Mouse (Mus musculus): ENCODE results near the gene Asic5. TPM values are rescaled to one million over a fixed set of nuclear protein-coding genes. Genes with fewer than 3 reads are reported as not detected.

Gene Asic5
- polyA plus RNA-seq, 1 experiment = 0.20 TPM

DNA sequence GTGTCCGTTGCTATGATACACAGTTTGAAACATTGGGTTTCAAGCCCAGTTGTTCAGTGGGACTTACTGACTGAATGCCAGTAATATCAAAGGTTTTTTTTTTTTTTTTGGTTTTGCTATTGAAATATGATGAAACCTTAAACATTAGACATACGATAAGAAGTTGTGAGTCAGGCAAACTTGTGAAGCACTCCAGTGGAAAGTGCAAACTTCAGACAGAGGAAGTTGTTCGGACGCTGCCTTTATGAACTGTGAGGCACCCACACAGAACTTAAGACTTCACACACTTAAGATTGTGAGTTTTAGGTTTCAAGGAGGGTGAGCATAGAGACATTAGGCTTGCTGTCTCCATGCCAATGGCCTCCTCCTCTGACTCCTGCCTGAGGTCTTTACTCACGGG is 514 bp upstream of the Asic5 start:
- no peak for DNase-seq
- WGBS = 93% methylated on average over 5 of the region's 5 CpGs
- Histone ChIP-seq H3K36me3 (ENCODE audit: control insufficient read depth, insufficient read depth, low read length) (no peaks in the 10 kb centered on the region), H3K4me1 (replicated peaks; ENCODE audit: control insufficient read depth, insufficient read depth, low read length) (no peaks in the 10 kb centered on the region), H3K27ac (ENCODE audit: control insufficient read depth, insufficient read depth, low read length) (no peak overlapping the region), H3K27me3 (ENCODE audit: control insufficient read depth, insufficient read depth, low read length) (no peaks in the 10 kb centered on the region), H3K4me3 (ENCODE audit: control insufficient read depth, insufficient read depth, low read length) (no peak overlapping the region)
- TF ChIP-seq CTCF (IDR thresholded peaks at IDR 0.05; ENCODE audit: borderline replicate concordance, control insufficient read depth, extremely low read depth, insufficient read depth, low read length, poor library complexity) = no peak

DNA sequence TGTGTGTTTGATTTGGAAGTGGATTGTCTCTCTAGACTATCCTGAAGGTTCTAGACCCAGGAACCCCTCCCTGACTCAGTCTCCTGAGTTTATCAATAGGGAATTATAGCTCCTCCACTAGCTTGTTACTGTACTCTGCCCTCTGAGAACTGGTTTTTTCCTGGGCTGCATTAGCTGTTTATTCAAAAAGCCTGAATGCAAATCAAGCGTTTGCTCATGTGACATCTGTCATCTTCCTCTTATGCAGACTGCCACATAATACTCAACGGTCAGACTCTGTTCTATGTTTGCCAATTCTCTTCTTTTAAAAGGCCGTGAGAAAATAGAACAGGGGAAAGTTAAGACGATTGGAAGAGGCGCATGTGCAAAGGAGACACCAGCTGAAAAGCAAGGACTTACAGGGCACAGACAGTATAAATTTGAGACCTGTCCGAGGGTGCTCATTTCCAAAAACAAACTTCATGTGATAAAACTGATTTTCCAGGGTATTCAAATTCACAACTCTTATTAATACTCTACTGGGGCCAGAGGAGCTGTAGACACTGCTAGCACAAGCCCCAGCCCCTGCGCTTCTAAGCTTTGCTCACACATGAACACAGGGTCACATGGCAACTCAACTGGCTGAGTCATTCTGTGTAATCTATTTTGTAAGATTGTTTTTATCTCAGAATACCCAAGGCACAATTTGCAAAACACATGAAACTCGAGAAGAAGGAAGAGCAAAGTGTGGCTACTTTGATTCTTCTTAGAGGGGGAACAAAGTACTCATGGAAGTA is 1.2 kb downstream of the Asic5 start:
- no peak overlapping the region for H3K27ac ChIP-seq (ENCODE audit: control insufficient read depth, insufficient read depth, low read length)
- H3K36me3 ChIP-seq (ENCODE audit: control insufficient read depth, insufficient read depth, low read length) = no peaks in the 10 kb centered on the region
- H3K4me1 ChIP-seq (replicated peaks; ENCODE audit: control insufficient read depth, insufficient read depth, low read length) = no peaks in the 10 kb centered on the region
- 79% methylated on average over 8 of the region's 8 CpGs for WGBS
- H3K4me3 ChIP-seq (ENCODE audit: control insufficient read depth, insufficient read depth, low read length) = no peak overlapping the region
- no peak for DNase-seq
- H3K27me3 ChIP-seq (ENCODE audit: control insufficient read depth, insufficient read depth, low read length) = no peaks in the 10 kb centered on the region
- TF ChIP-seq CTCF (IDR thresholded peaks at IDR 0.05; ENCODE audit: borderline replicate concordance, control insufficient read depth, extremely low read depth, insufficient read depth, low read length, poor library complexity) (no peak), POLR2A (IDR thresholded peaks at IDR 0.05; ENCODE audit: control insufficient read depth, extremely low read depth, insufficient read depth, low read length, poor library complexity) (no peak)

DNA sequence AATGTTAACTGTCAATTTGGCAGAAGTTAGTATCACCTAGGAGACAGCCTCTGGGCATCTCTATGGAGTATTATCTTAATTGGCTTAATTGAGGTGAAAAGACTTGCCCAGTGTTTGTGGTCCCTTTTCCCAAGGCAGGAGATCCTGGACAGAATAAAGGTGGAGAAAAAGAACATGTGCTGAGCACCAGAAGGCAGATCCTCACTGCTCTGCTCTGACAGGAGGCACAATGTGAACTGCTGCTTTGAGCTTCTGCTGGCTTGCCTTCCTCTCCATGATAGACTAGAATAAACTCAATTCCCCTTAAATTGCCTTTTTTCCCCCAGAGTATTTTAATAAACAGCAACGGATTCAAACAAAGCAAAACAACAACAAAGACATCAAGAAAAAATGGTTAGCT is 3.0 kb downstream of the Asic5 start:
- Histone ChIP-seq H3K27ac (ENCODE audit: control insufficient read depth, insufficient read depth, low read length) (no peak overlapping the region), H3K36me3 (ENCODE audit: control insufficient read depth, insufficient read depth, low read length) (no peaks in the 10 kb centered on the region), H3K27me3 (ENCODE audit: control insufficient read depth, insufficient read depth, low read length) (no peaks in the 10 kb centered on the region), H3K4me1 (replicated peaks; ENCODE audit: control insufficient read depth, insufficient read depth, low read length) (no peaks in the 10 kb centered on the region), H3K4me3 (ENCODE audit: control insufficient read depth, insufficient read depth, low read length) (no peak overlapping the region)
- 68% methylated on average over 1 of the region's 1 CpGs for WGBS
- TF ChIP-seq POLR2A (IDR thresholded peaks at IDR 0.05; ENCODE audit: control insufficient read depth, extremely low read depth, insufficient read depth, low read length, poor library complexity) = no peak
- no peak for TF ChIP-seq CTCF (IDR thresholded peaks at IDR 0.05; ENCODE audit: borderline replicate concordance, control insufficient read depth, extremely low read depth, insufficient read depth, low read length, poor library complexity)
- no peak for DNase-seq

DNA sequence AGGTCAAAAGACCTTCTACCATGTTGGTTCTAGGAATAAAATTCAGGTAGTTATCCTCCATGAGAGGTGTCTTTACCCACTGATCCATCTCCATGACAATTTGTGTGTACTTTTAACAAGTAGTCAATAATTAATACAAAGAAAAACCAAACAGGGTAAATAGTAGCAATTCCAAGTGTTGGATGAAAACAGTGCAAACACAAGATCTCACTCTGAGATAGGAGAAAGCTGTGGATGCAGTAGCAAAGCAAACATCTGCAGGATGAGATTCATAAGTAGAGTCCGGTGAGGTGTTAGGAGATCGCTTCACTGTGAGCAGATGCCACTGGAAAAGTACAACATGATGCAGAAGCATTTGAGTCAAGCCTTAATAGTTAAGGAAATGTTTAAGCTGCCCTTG is 4.0 kb downstream of the Asic5 start:
- Histone ChIP-seq H3K36me3 (ENCODE audit: control insufficient read depth, insufficient read depth, low read length) (no peaks in the 10 kb centered on the region), H3K27ac (ENCODE audit: control insufficient read depth, insufficient read depth, low read length) (no peak overlapping the region), H3K27me3 (ENCODE audit: control insufficient read depth, insufficient read depth, low read length) (no peaks in the 10 kb centered on the region), H3K4me1 (replicated peaks; ENCODE audit: control insufficient read depth, insufficient read depth, low read length) (no peaks in the 10 kb centered on the region), H3K4me3 (ENCODE audit: control insufficient read depth, insufficient read depth, low read length) (no peak overlapping the region)
- no peak for DNase-seq
- WGBS = 96% methylated on average over 2 of the region's 2 CpGs
- TF ChIP-seq POLR2A (IDR thresholded peaks at IDR 0.05; ENCODE audit: control insufficient read depth, extremely low read depth, insufficient read depth, low read length, poor library complexity) (no peak), CTCF (IDR thresholded peaks at IDR 0.05; ENCODE audit: borderline replicate concordance, control insufficient read depth, extremely low read depth, insufficient read depth, low read length, poor library complexity) (no peak)

DNA sequence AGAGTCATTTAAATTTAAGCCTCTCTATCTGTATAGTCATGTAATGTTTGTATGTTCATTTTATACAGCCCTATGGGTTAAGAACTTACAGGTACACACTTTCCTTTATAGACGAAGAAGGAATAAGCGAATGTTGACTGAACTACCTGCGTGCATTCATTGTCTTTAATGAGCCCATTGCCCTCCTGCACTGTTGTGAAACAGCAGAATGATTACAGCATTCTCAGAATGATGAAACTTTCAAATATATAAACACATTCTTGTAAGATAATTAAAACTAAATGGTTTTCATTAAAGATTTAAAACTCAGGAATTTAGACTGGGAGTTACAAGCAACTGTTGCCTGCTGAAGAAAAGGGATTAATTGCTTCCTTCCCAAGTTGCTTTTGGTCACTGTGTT is 5.5 kb downstream of the Asic5 start:
- WGBS = 98% methylated on average over 3 of the region's 3 CpGs
- no peaks in the 10 kb centered on the region for H3K4me1 ChIP-seq (replicated peaks; ENCODE audit: control insufficient read depth, insufficient read depth, low read length)
- no peak overlapping the region for H3K4me3 ChIP-seq (ENCODE audit: control insufficient read depth, insufficient read depth, low read length)
- TF ChIP-seq CTCF (IDR thresholded peaks at IDR 0.05; ENCODE audit: borderline replicate concordance, control insufficient read depth, extremely low read depth, insufficient read depth, low read length, poor library complexity) (no peak), POLR2A (IDR thresholded peaks at IDR 0.05; ENCODE audit: control insufficient read depth, extremely low read depth, insufficient read depth, low read length, poor library complexity) (no peak)
- no peaks in the 10 kb centered on the region for H3K27me3 ChIP-seq (ENCODE audit: control insufficient read depth, insufficient read depth, low read length)
- DNase-seq = no peak
- H3K27ac ChIP-seq (ENCODE audit: control insufficient read depth, insufficient read depth, low read length) = no peak overlapping the region
- no peaks in the 10 kb centered on the region for H3K36me3 ChIP-seq (ENCODE audit: control insufficient read depth, insufficient read depth, low read length)

DNA sequence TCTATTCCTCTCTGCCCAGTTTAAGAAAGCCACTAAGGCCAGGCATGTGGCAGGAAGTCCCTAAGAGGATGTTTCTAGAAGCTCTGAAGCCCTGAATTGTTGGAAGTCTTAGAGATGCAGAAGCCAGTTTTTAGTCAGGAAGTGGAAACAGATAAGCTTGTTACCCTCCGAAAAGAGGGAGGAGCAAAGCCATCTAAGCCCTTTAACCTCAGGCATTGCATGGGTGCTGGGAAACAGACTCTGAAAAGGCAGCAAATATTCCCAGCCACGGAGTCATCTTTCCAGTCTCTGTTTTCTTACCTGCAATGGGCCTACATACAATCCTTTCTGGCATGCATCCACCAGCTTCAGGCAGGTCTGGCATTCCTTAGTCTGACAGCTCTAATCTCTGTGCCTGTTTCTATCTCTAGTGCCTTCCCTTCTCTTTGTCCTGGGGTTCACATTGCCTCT is 7.6 kb downstream of the Asic5 start:
- Histone ChIP-seq H3K27ac (ENCODE audit: control insufficient read depth, insufficient read depth, low read length) (no peak overlapping the region), H3K4me1 (replicated peaks; ENCODE audit: control insufficient read depth, insufficient read depth, low read length) (no peaks in the 10 kb centered on the region), H3K36me3 (ENCODE audit: control insufficient read depth, insufficient read depth, low read length) (no peaks in the 10 kb centered on the region), H3K27me3 (ENCODE audit: control insufficient read depth, insufficient read depth, low read length) (no peaks in the 10 kb centered on the region), H3K4me3 (ENCODE audit: control insufficient read depth, insufficient read depth, low read length) (no peak overlapping the region)
- no peak for DNase-seq
- WGBS = 29% methylated on average over 2 of the region's 2 CpGs
- TF ChIP-seq POLR2A (IDR thresholded peaks at IDR 0.05; ENCODE audit: control insufficient read depth, extremely low read depth, insufficient read depth, low read length, poor library complexity) = no peak

DNA sequence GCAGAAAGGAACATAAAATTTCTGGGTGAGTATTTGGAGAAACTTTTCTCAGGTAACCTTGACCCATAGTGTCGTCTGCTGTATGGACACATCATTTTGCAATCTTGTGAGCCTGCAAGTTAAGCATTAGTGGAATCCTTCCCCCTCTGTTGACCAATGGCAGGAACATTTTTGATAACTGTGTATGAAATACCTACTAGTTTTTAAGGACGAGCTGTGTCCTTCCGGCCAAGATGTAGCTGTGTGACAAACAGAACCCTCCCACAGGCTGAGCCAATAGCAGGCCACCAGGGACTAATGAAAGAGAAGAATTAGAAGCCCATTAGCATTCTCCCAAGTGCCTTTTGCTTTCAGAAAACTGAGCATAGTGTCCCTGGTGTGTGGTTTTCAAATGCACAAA is 8.4 kb downstream of the Asic5 start:
- Histone ChIP-seq H3K4me1 (replicated peaks; ENCODE audit: control insufficient read depth, insufficient read depth, low read length) (no peaks in the 10 kb centered on the region), H3K36me3 (ENCODE audit: control insufficient read depth, insufficient read depth, low read length) (no peaks in the 10 kb centered on the region), H3K4me3 (ENCODE audit: control insufficient read depth, insufficient read depth, low read length) (no peak overlapping the region), H3K27ac (ENCODE audit: control insufficient read depth, insufficient read depth, low read length) (no peak overlapping the region), H3K27me3 (ENCODE audit: control insufficient read depth, insufficient read depth, low read length) (no peaks in the 10 kb centered on the region)
- no peak for DNase-seq
- WGBS = 92% methylated on average over 3 of the region's 3 CpGs
- no peak for TF ChIP-seq CTCF (IDR thresholded peaks at IDR 0.05; ENCODE audit: borderline replicate concordance, control insufficient read depth, extremely low read depth, insufficient read depth, low read length, poor library complexity)
- no peak for TF ChIP-seq POLR2A (IDR thresholded peaks at IDR 0.05; ENCODE audit: control insufficient read depth, extremely low read depth, insufficient read depth, low read length, poor library complexity)

All from thymus, adult 2 months (tissue).